Mouse (Mus musculus) small intestine, adult 2 months (tissue): ENCODE data around the gene Dph3. TPM values are rescaled to one million over a fixed set of nuclear protein-coding genes. Genes with fewer than 3 reads are reported as not detected.
"Not testable (repeated sequence)": the region's sequence is repeated elsewhere in the genome, so short reads cannot be mapped to it uniquely, and the experiment has no call there.

Experiments
- H3K27ac ChIP-seq: fragments of 200-500 bp; 2 replicates; pipeline ENCODE4 v1.5.1; 2012; ENCODE audit warnings: low read depth, low read length, control low read depth, inconsistent platforms; ENCODE audit not compliant: insufficient read depth
- H3K27me3 ChIP-seq: fragments of 200-500 bp; 2 replicates; pipeline ENCODE4 v1.6.1; 2012; ENCODE audit warnings: mild to moderate bottlenecking, moderate library complexity, low read length, inconsistent platforms; ENCODE audit not compliant: control insufficient read depth, insufficient read depth
- H3K36me3 ChIP-seq: fragments of 200-500 bp; 2 replicates; pipeline ENCODE4 v1.6.1; 2012; ENCODE audit warnings: mild to moderate bottlenecking, low read length, control low read depth, inconsistent platforms; ENCODE audit not compliant: control insufficient read depth, insufficient read depth
- H3K4me1 ChIP-seq: fragments of 200-500 bp; 2 replicates; pipeline ENCODE4 v1.6.1; 2012; ENCODE audit warnings: low read length, inconsistent platforms, mixed read lengths; ENCODE audit not compliant: control insufficient read depth, insufficient read depth, insufficient read length
- H3K4me3 ChIP-seq: fragments of 200-500 bp; 2 replicates; pipeline ENCODE4 v1.5.1; 2012; ENCODE audit warnings: low read depth, mild to moderate bottlenecking, control low read depth, inconsistent platforms, low read length, moderate library complexity
- CTCF ChIP-seq: fragments of 200-500 bp; IDR thresholded peaks from 2 replicates; pipeline ENCODE4 v1.5.1; 2012; ENCODE audit warnings: low read depth, mild to moderate bottlenecking, control low read depth, inconsistent platforms, low read length, moderate library complexity, mixed read lengths; ENCODE audit not compliant: insufficient replicate concordance, insufficient read length; ENCODE audit errors: extremely low read depth
- POLR2A ChIP-seq: fragments of 200-500 bp; IDR thresholded peaks from 2 replicates; pipeline ENCODE4 v1.6.1; 2012; ENCODE audit warnings: low read depth, mild to moderate bottlenecking, control low read depth, inconsistent platforms, low read length, moderate library complexity
- WGBS: fragments of 180-500 bp; shearing (Covaris S2); methylation state at CpG from one replicate; pipeline ENCODE4 v1.1.7; 2018; 5-methylcytosine and 5-hydroxymethylcytosine counted together
- polyA plus RNA-seq: library from polyadenylated mRNA; depleted of rRNA; stranded (reverse); fragments of >200 nt; gene quantifications from 2 replicates; pipeline ENCODE4 v1.2.3, GENCODE M21; 2012

Gene Dph3
- polyA plus RNA-seq, 1 experiment = 7.7 TPM

- peaks cover 53% of the 10 kb centered on the region for H3K36me3 ChIP-seq
- no peak for TF ChIP-seq CTCF
- 89% methylated on average over 5 of the region's 5 CpGs for WGBS
- no peak overlapping the region for H3K4me3 ChIP-seq
- no peak overlapping the region for H3K27ac ChIP-seq
- no peaks in the 10 kb centered on the region for H3K27me3 ChIP-seq
- no peaks in the 10 kb centered on the region for H3K4me1 ChIP-seq
Measured at GRCm38 (mm10) chr14:32096740-32097139, 11.2 kb upstream of the Dph3 start.

GRCm38 (mm10) chr14:32095646-32096045 is 10.1 kb upstream of the Dph3 start:
- peaks cover 53% of the 10 kb centered on the region for H3K36me3 ChIP-seq
- no peaks in the 10 kb centered on the region for H3K4me1 ChIP-seq
- peak overlapping the region; percentile 6; the same call in 1 of the 2 replicates for H3K27ac ChIP-seq
- H3K4me3 ChIP-seq = no peak overlapping the region
- 52% methylated on average over 5 of the region's 5 CpGs for WGBS
- no peaks in the 10 kb centered on the region for H3K27me3 ChIP-seq
- TF ChIP-seq CTCF (no peak), POLR2A (no peak)

- Histone ChIP-seq H3K4me3 (no peak overlapping the region), H3K4me1 (no peaks in the 10 kb centered on the region), H3K27me3 (no peaks in the 10 kb centered on the region), H3K36me3 (peaks cover 37% of the 10 kb centered on the region), H3K27ac (peak overlapping the region; percentile 23; the same call in 1 of the 2 replicates)
- 77% methylated on average over 11 of the region's 11 CpGs for WGBS
- TF ChIP-seq CTCF = no peak
- no peak for TF ChIP-seq POLR2A
Measured at GRCm38 (mm10) chr14:32093500-32094117, 8.1 kb upstream of the Dph3 start.

DNA sequence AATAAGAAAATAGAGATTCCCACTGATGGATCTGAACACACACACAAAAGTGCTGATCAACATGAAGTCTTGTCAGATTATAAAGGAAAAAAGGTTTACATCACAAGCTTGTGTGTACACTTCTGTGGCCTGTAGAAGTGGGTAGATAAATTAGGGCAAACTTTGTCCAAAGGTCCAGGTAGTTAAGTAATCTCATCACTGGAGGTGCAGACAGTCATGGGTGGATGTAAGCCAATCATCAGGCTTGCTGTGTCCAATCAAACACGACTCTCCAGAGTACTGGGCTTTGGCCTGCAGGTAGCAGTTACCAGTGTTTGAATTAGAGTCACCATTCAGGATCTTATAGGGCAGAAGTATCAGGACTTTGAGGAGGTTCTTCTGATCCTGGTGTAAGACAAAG is 7.5 kb upstream of the Dph3 start:
- Histone ChIP-seq H3K36me3 (peaks cover 32% of the 10 kb centered on the region), H3K4me1 (no peaks in the 10 kb centered on the region), H3K27ac (no peak overlapping the region), H3K27me3 (no peaks in the 10 kb centered on the region), H3K4me3 (no peak overlapping the region)
- 40% methylated on average over 1 of the region's 1 CpGs for WGBS
- TF ChIP-seq POLR2A (no peak), CTCF (no peak)

DNA sequence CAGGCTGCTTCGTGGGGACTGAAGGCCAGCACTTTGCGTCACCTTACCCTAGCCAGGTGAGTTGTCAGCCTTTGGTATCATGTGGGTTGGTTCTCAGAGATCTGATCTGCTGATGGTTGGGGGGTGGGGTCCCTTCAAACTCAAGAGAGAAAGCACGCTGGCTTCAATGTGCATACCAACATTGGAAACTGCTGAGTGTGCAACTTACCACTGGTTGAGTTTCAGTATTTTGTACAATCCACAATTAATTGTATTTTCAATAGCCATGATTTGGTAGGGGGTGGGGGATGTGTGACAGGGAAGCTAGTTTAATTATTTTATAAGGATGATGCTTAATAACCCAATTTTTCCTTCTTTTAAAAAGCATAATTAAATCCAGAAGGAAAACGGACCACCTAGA is 6.2 kb upstream of the Dph3 start:
- Histone ChIP-seq H3K27me3 (no peaks in the 10 kb centered on the region), H3K27ac (no peak overlapping the region), H3K36me3 (peaks cover 20% of the 10 kb centered on the region), H3K4me3 (no peak overlapping the region), H3K4me1 (peaks cover 3% of the 10 kb centered on the region; the same call in 1 of the 2 replicates)
- no peak for TF ChIP-seq POLR2A
- WGBS = 91% methylated on average over 4 of the region's 4 CpGs

DNA sequence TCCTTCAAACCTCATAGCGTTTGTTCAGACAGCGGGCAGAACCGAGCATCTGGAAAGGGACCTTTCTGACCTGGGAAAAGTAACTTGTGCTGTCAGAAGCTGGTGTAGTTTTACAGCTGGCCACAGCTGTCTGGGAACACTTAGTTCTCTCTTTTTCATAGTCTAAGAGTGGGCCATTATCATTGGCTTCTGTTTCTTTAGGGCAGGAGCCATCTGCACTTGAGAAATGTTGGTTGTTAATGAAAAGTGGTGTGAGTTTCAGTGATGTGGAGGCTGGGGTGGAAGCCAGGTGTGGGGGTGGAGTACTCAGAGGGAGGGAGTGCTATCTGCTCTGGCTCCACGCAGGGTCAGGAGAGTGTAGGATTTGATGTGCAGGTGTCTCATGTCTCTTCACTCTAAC is 5.6 kb upstream of the Dph3 start:
- H3K27ac ChIP-seq = no peak overlapping the region
- H3K27me3 ChIP-seq = no peaks in the 10 kb centered on the region
- peaks cover 3% of the 10 kb centered on the region; the same call in 1 of the 2 replicates for H3K4me1 ChIP-seq
- 78% methylated on average over 4 of the region's 4 CpGs for WGBS
- no peak overlapping the region for H3K4me3 ChIP-seq
- TF ChIP-seq POLR2A = no peak
- no peak for TF ChIP-seq CTCF
- H3K36me3 ChIP-seq = peaks cover 15% of the 10 kb centered on the region

DNA sequence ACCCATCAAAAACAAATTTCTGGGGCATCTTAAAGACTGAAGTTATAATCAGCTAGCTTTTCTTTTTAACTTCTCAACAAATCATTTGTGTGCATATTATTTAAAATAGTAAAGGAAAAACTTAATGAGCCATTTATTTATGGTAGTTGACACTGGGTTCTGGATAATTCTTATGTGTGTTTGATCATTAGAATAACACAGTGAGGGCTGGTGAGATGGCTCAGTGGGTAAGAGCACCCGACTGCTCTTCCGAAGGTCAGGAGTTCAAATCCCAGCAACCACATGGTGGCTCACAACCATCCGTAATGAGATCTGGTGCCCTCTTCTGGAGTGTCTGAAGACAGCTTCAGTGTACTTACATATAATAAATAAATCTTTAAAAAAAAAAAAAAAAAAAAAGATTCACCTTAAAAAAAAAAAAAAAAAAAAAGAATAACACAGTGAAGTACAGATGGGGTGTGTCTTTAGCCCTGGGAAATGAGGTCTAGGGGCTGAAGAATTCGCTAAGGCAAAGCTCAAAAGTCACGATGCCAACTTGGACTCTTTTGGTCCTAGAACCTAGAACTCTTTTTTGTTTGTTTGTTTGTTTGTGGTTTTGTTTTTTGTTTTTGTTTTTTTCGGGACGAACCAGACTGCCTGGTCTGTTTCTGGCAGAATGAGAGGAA is 2.2 kb upstream of the Dph3 start:
- not testable (repeated sequence) for H3K27ac ChIP-seq, H3K4me3 ChIP-seq, H3K4me1 ChIP-seq, H3K27me3 ChIP-seq
- peaks cover 11% of the 10 kb centered on the region for H3K36me3 ChIP-seq
- WGBS = 85% methylated on average over 7 of the region's 7 CpGs
